Mouse (Mus musculus) liver, embryonic 14.5 days (tissue): ENCODE results near the gene Crisp2. TPM values are rescaled to one million over a fixed set of nuclear protein-coding genes. Genes with fewer than 3 reads are reported as not detected.
"Not testable (repeated sequence)": the region's sequence is repeated elsewhere in the genome, so short reads cannot be mapped to it uniquely, and the experiment has no call there.

Experiments
- ATAC-seq: fragments of 200-750 bp; cut with Nextera tagmentation; 2 replicates; pipeline ENCODE4 v1.8.0; 2017; ENCODE audit warnings: moderate number of reproducible peaks, mild to moderate bottlenecking, moderate library complexity; ENCODE audit not compliant: insufficient read depth
- DNase-seq, 3 experiments: peaks; one replicate each; pipeline ENCODE4 v3.0.0-alpha.2; 2012 to 2013; ENCODE audit warnings: low read depth in 3 of 3, low spot score in 3 of 3
- H3K27ac ChIP-seq: fragments of 300-500 bp; sonication (generic); 2 replicates; pipeline ENCODE4 v1.5.1; 2014; ENCODE audit warnings: moderate library complexity, mild to moderate bottlenecking, control low read depth, inconsistent platforms
- H3K27me3 ChIP-seq: fragments of 300-500 bp; sonication (generic); 2 replicates; pipeline ENCODE4 v1.6.1; 2014; ENCODE audit warnings: mild to moderate bottlenecking, low read length, moderate library complexity; ENCODE audit not compliant: control insufficient read depth, insufficient read depth
- H3K36me3 ChIP-seq: fragments of 300-500 bp; sonication (generic); replicated peaks from 2 replicates; pipeline ENCODE4 v1.6.1; 2014; ENCODE audit warnings: low read depth; ENCODE audit not compliant: control insufficient read depth, insufficient read depth
- H3K4me1 ChIP-seq, 2 experiments: fragments of 200-500 bp in 1 of 2; fragments of 300-500 bp in 1 of 2; sonication (generic) in 1 of 2; replicated peaks; 2 replicates each; pipeline ENCODE4 v1.6.1; 2012 to 2014; ENCODE audit warnings: antibody characterized with exemption in 1 of 2, inconsistent platforms in 1 of 2, low read length in 1 of 2; ENCODE audit not compliant: control insufficient read depth in 2 of 2, insufficient read depth in 2 of 2
- H3K4me2 ChIP-seq: fragments of 300-500 bp; sonication (generic); 2 replicates; pipeline ENCODE4 v1.6.1; 2014; ENCODE audit warnings: low read depth, mild to moderate bottlenecking, control low read depth, moderate library complexity
- H3K4me3 ChIP-seq, 2 experiments: fragments of 200-500 bp in 1 of 2; fragments of 300-500 bp in 1 of 2; sonication (generic) in 1 of 2; 2 replicates each; pipeline ENCODE4 v1.5.1; 2012 to 2014; ENCODE audit warnings: low read depth in 2 of 2, low read length in 2 of 2, mild to moderate bottlenecking in 2 of 2, control low read depth in 1 of 2, inconsistent platforms in 1 of 2, moderate library complexity in 1 of 2; ENCODE audit not compliant: insufficient read depth in 1 of 2
- H3K9ac ChIP-seq: fragments of 300-500 bp; sonication (generic); replicated peaks from 2 replicates; pipeline ENCODE4 v1.6.1; 2014; ENCODE audit warnings: mild to moderate bottlenecking, control low read depth, moderate library complexity
- H3K9me3 ChIP-seq: fragments of 300-500 bp; sonication (generic); 2 replicates; pipeline ENCODE4 v1.6.1; 2016; ENCODE audit warnings: low read length, mixed read lengths; ENCODE audit not compliant: control insufficient read depth
- CTCF ChIP-seq: IDR thresholded peaks from 2 replicates; pipeline ENCODE4 v1.5.1; 2016; ENCODE audit warnings: antibody characterized with exemption, low read depth, control low read depth
- EP300 ChIP-seq: IDR thresholded peaks from 2 replicates; pipeline ENCODE4 v1.6.1; 2016; ENCODE audit warnings: antibody characterized with exemption, low read depth
- WGBS: fragments of 180-500 bp; shearing (Covaris S2); extraction: QIAGEN DNeasy Blood & Tissue Kit; methylation state at CpG from one replicate; pipeline ENCODE4 v1.1.7; 2014; ENCODE audit not compliant: insufficient replicate concordance; 5-methylcytosine and 5-hydroxymethylcytosine counted together
- polyA plus RNA-seq, 2 experiments: library from polyadenylated mRNA; depleted of rRNA in 1 of 2; stranded (reverse) in 1 of 2; unstranded in 1 of 2; fragments of >200 nt; fragmentation: Nextera tagmentation in 1 of 2; extraction: Ambion mirVana in 1 of 2; gene quantifications; 2 replicates each; pipeline versions ENCODE4 v1.2.1 to v1.2.3; 2012 to 2014

Gene Crisp2
- polyA plus RNA-seq, 2 experiments, result 0.22 to 0.43 TPM

- Histone ChIP-seq H3K9me3 (no peaks in the 10 kb centered on the region), H3K4me1 (no peaks in the 10 kb centered on the region), H3K4me3 (no peak overlapping the region), H3K9ac (no peak overlapping the region), H3K27ac (no peak overlapping the region), H3K4me2 (no peak overlapping the region), H3K27me3 (no peaks in the 10 kb centered on the region), H3K36me3 (no peaks in the 10 kb centered on the region)
- TF ChIP-seq EP300, result no peak
- no peak for TF ChIP-seq CTCF
- DNase-seq, result no peak
- no peak for ATAC-seq
- 57% methylated on average over 2 of the region's 2 CpGs for WGBS
Observed at GRCm38 (mm10) chr17:40731296-40731695, 75.5 kb downstream of the Crisp2 start.

DNA sequence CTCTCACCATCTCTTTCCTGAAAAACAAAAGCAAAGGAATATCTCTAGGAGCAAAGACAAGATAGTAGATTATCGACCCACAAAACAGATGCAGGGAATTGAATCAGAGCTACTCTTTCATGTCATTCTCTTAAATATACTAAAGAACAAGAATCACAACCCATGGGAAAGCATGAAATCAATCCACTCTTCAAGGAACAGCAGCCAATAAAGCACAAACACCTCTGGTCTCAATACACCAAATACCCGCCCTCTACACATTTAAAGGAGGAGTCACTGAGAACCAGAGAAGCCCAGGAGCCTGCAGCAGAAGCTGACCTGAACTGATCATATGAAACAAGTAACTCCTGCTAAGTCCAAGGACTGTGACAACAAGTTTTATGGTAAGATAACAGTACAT is 80.0 kb downstream of the Crisp2 start, which contains the start of gene Esp1:
TSS of gene Esp1 (plus strand) at position 301 of the 400 bp plus-strand sequence.
- Histone ChIP-seq H3K4me1 (no peaks in the 10 kb centered on the region), H3K4me3 (no peak within 1 kb of the TSS), H3K27ac (no peak within 1 kb of the TSS), H3K9ac (no peak within 1 kb of the TSS), H3K36me3 (no peaks in the 10 kb centered on the region), H3K27me3 (no peaks in the 10 kb centered on the region), H3K4me2 (no peak within 1 kb of the TSS), H3K9me3 (no peaks in the 10 kb centered on the region)
- no peak for TF ChIP-seq EP300
- no peak for TF ChIP-seq CTCF
- DNase-seq (no peak), ATAC-seq (no peak)
- 61% methylated on average over 2 of the region's 2 CpGs for WGBS

DNA sequence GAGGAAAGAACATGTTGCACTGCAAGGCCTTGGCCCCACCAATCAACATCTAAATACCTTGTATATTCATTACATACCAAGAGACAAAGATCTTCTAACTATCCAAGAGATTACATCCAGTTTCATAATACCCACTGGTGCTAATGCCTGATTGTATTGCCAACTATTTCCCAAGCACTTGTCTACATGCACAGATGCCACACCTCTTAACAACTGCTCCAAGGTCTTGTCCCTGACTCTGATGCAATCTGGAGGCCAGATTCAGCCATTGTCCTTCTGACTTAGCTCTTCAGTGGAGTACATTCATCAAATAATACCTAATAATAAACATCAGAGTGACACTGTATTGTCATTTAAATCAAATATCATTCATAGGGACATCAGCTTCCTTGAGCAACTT is 89.7 kb downstream of the Crisp2 start:
- H3K36me3 ChIP-seq, H3K4me2 ChIP-seq, H3K27ac ChIP-seq, DNase-seq, ATAC-seq, H3K9me3 ChIP-seq, H3K9ac ChIP-seq, H3K4me1 ChIP-seq, H3K4me3 ChIP-seq, H3K27me3 ChIP-seq: not testable (repeated sequence)

- H3K4me1 ChIP-seq, result no peaks in the 10 kb centered on the region
Observed at GRCm38 (mm10) chr17:40716273-40716672, 90.5 kb downstream of the Crisp2 start.

More at GRCm38 (mm10) chr17:40716273-40716672, 90.5 kb downstream of the Crisp2 start:
- Histone ChIP-seq H3K4me2 (no peak overlapping the region), H3K9ac (no peak overlapping the region), H3K27ac (no peak overlapping the region), H3K36me3 (no peaks in the 10 kb centered on the region), H3K4me3 (no peak overlapping the region), H3K9me3 (no peaks in the 10 kb centered on the region), H3K27me3 (no peaks in the 10 kb centered on the region)
- no peak for DNase-seq
- ATAC-seq, result no peak
- TF ChIP-seq CTCF (no peak), EP300 (no peak)

Other genes starting within 250 kb of the Crisp2 start
- gene Esp6, start 245.5 kb downstream of the Crisp2 start, polyA plus RNA-seq (2012; rRNA removed), result not detected in 2 replicates
- gene Esp6, start 245.5 kb downstream of the Crisp2 start, polyA plus RNA-seq (2014; fragmentation: Nextera tagmentation; extraction: Ambion mirVana), result not detected in 2 replicates
- not detected in 2 replicates for gene Esp4, start 208.4 kb downstream of the Crisp2 start, polyA plus RNA-seq (2012; rRNA removed)
- not detected in 2 replicates for gene Esp4, start 208.4 kb downstream of the Crisp2 start, polyA plus RNA-seq (2014; fragmentation: Nextera tagmentation; extraction: Ambion mirVana)
- not detected in 2 replicates for gene Esp3, start 174.9 kb downstream of the Crisp2 start, polyA plus RNA-seq (2012; rRNA removed)
- gene Esp3, start 174.9 kb downstream of the Crisp2 start, polyA plus RNA-seq (2014; fragmentation: Nextera tagmentation; extraction: Ambion mirVana), result not detected in 2 replicates
- not detected in 2 replicates for gene Esp1, start 79.9 kb downstream of the Crisp2 start, polyA plus RNA-seq (2012; rRNA removed)
- not detected in 2 replicates for gene Esp1, start 79.9 kb downstream of the Crisp2 start, polyA plus RNA-seq (2014; fragmentation: Nextera tagmentation; extraction: Ambion mirVana)
- 132 and 143 TPM in 2 replicates for gene Rhag, start 4.1 kb upstream of the Crisp2 start, polyA plus RNA-seq (2012; rRNA removed)
- gene Rhag, start 4.1 kb upstream of the Crisp2 start, polyA plus RNA-seq (2014; fragmentation: Nextera tagmentation; extraction: Ambion mirVana), result 209 and 210 TPM in 2 replicates
- 0.28 and 0.55 TPM in 2 replicates for gene 9130008F23Rik, start 73.6 kb upstream of the Crisp2 start, polyA plus RNA-seq (2012; rRNA removed)
- 0.08 and 0.48 TPM in 2 replicates for gene 9130008F23Rik, start 73.6 kb upstream of the Crisp2 start, polyA plus RNA-seq (2014; fragmentation: Nextera tagmentation; extraction: Ambion mirVana)
- gene Glyatl3, start 107.3 kb upstream of the Crisp2 start, polyA plus RNA-seq (2012; rRNA removed), result 0.15 TPM in 1 of 2 replicates, not detected in the other
- gene Glyatl3, start 107.3 kb upstream of the Crisp2 start, polyA plus RNA-seq (2014; fragmentation: Nextera tagmentation; extraction: Ambion mirVana), result not detected in 2 replicates
- 10.1 and 12.9 TPM in 2 replicates for gene Mut, start 127.7 kb upstream of the Crisp2 start, polyA plus RNA-seq (2012; rRNA removed)
- gene Mut, start 127.7 kb upstream of the Crisp2 start, polyA plus RNA-seq (2014; fragmentation: Nextera tagmentation; extraction: Ambion mirVana), result 26.9 and 30.5 TPM in 2 replicates
- 8.0 and 14.8 TPM in 2 replicates for gene Cenpq, start 128.0 kb upstream of the Crisp2 start, polyA plus RNA-seq (2012; rRNA removed)
- gene Cenpq, start 128.0 kb upstream of the Crisp2 start, polyA plus RNA-seq (2014; fragmentation: Nextera tagmentation; extraction: Ambion mirVana), result 27.2 and 29.1 TPM in 2 replicates